Mouse (Mus musculus) hindbrain, embryonic 14.5 days (tissue): ENCODE results near the gene Spon2. TPM values are rescaled to one million over a fixed set of nuclear protein-coding genes. Genes with fewer than 3 reads are reported as not detected.

Experiments
- ATAC-seq: fragments of 200-750 bp; cut with Nextera tagmentation; 2 replicates; pipeline ENCODE4 v1.8.0; 2017; ENCODE audit warnings: moderate number of reproducible peaks, mild to moderate bottlenecking, moderate TSS enrichment, moderate library complexity; ENCODE audit not compliant: low FRiP score
- DNase-seq: peaks from one replicate; pipeline ENCODE4 v3.0.0-alpha.2; 2015; ENCODE audit warnings: low spot score
- H3K27ac ChIP-seq: fragments of 300-500 bp; sonication (generic); 2 replicates; pipeline ENCODE4 v1.5.1; 2014; ENCODE audit warnings: mild to moderate bottlenecking, moderate library complexity
- H3K27me3 ChIP-seq: fragments of 300-500 bp; sonication (generic); 2 replicates; pipeline ENCODE4 v1.6.1; 2014; ENCODE audit warnings: mild to moderate bottlenecking, low read length, mixed read lengths; ENCODE audit not compliant: control insufficient read depth, insufficient read depth
- H3K36me3 ChIP-seq: fragments of 300-500 bp; sonication (generic); replicated peaks from 2 replicates; pipeline ENCODE4 v1.6.1; 2014; ENCODE audit not compliant: control insufficient read depth, insufficient read depth
- H3K4me1 ChIP-seq: fragments of 300-500 bp; sonication (generic); replicated peaks from 2 replicates; pipeline ENCODE4 v1.6.1; 2014; ENCODE audit warnings: antibody characterized with exemption, low read length, mixed read lengths; ENCODE audit not compliant: control insufficient read depth, insufficient read depth
- H3K4me2 ChIP-seq: fragments of 300-500 bp; sonication (generic); replicated peaks from 2 replicates; pipeline ENCODE4 v1.6.1; 2014; ENCODE audit warnings: mild to moderate bottlenecking, moderate library complexity
- H3K4me3 ChIP-seq: fragments of 300-500 bp; sonication (generic); replicated peaks from 2 replicates; pipeline ENCODE4 v1.5.1; 2014; ENCODE audit warnings: mild to moderate bottlenecking, low read length
- H3K9ac ChIP-seq: fragments of 300-500 bp; sonication (generic); 2 replicates; pipeline ENCODE4 v1.6.1; 2014
- H3K9me3 ChIP-seq: fragments of 300-500 bp; sonication (generic); 2 replicates; pipeline ENCODE4 v1.6.1; 2016; ENCODE audit warnings: low read length; ENCODE audit not compliant: control insufficient read depth
- WGBS: fragments of 180-500 bp; shearing (Covaris S2); extraction: QIAGEN DNeasy Blood & Tissue Kit; methylation state at CpG from one replicate; pipeline ENCODE4 v1.1.7; 2014; 5-methylcytosine and 5-hydroxymethylcytosine counted together
- polyA plus RNA-seq: library from polyadenylated mRNA; unstranded; fragments of >200 nt; fragmentation: Nextera tagmentation; extraction: Ambion mirVana; gene quantifications from 2 replicates; pipeline ENCODE4 v1.2.1, GENCODE M21; 2014

Spon2 gene
- polyA plus RNA-seq, 1 experiment from 2014 or later = 3.5 TPM

GRCm38 (mm10) chr5:33206328-33206727, 11.9 kb downstream of the Spon2 start:
- Histone ChIP-seq H3K4me2 (no peak overlapping the region), H3K4me1 (no peaks in the 10 kb centered on the region), H3K36me3 (no peaks in the 10 kb centered on the region), H3K9ac (no peak overlapping the region), H3K27ac (no peak overlapping the region), H3K4me3 (no peak overlapping the region), H3K27me3 (no peaks in the 10 kb centered on the region), H3K9me3 (no peaks in the 10 kb centered on the region)
- 92% methylated on average over 7 of the region's 7 CpGs for WGBS
- ATAC-seq (no peak), DNase-seq (no peak)

GRCm38 (mm10) chr5:33204284-33204683, 14.0 kb downstream of the Spon2 start:
- no peaks in the 10 kb centered on the region for H3K36me3 ChIP-seq
- H3K4me1 ChIP-seq = no peaks in the 10 kb centered on the region
- H3K4me3 ChIP-seq = no peak overlapping the region
- 82% methylated on average over 7 of the region's 7 CpGs for WGBS
- DNase-seq (no peak), ATAC-seq (no peak)
- H3K9ac ChIP-seq = no peak overlapping the region
- H3K27ac ChIP-seq = no peak overlapping the region
- no peaks in the 10 kb centered on the region for H3K9me3 ChIP-seq
- H3K4me2 ChIP-seq = no peak overlapping the region
- H3K27me3 ChIP-seq = no peaks in the 10 kb centered on the region

- WGBS = 19% methylated on average over 9 of the region's 9 CpGs
- peak; percentile 93 for DNase-seq
- H3K9ac ChIP-seq = no peak overlapping the region
- no peak overlapping the region for H3K27ac ChIP-seq
- no peaks in the 10 kb centered on the region for H3K27me3 ChIP-seq
- H3K36me3 ChIP-seq = no peaks in the 10 kb centered on the region
- ATAC-seq = peak; percentile 66; the same call in 1 of the 2 replicates
- H3K4me3 ChIP-seq = no peak overlapping the region
- no peaks in the 10 kb centered on the region for H3K9me3 ChIP-seq
- peak overlapping the region; percentile 35 for H3K4me2 ChIP-seq
- H3K4me1 ChIP-seq = no peaks in the 10 kb centered on the region
These were observed 14.5 kb downstream of the Spon2 start for GRCm38 (mm10) chr5:33203691-33204242.

GRCm38 (mm10) chr5:33203171-33203565, 15.1 kb downstream of the Spon2 start:
- Histone ChIP-seq H3K4me2 (no peak overlapping the region), H3K27me3 (no peaks in the 10 kb centered on the region), H3K9ac (no peak overlapping the region), H3K4me3 (no peak overlapping the region), H3K9me3 (no peaks in the 10 kb centered on the region), H3K4me1 (no peaks in the 10 kb centered on the region), H3K27ac (no peak overlapping the region), H3K36me3 (no peaks in the 10 kb centered on the region)
- whole genome bisulfite sequencing = 80% methylated on average over 6 of the region's 6 CpGs
- DNase-seq (no peak), ATAC-seq (no peak)

- WGBS = 87% methylated on average over 13 of the region's 13 CpGs
These were observed 15.6 kb downstream of the Spon2 start for GRCm38 (mm10) chr5:33202516-33203170.

GRCm38 (mm10) chr5:33201697-33202096, 16.6 kb downstream of the Spon2 start:
- WGBS = 70% methylated on average over 13 of the region's 13 CpGs
- Histone ChIP-seq H3K4me1 (no peaks in the 10 kb centered on the region), H3K4me2 (no peak overlapping the region), H3K27me3 (no peaks in the 10 kb centered on the region), H3K27ac (no peak overlapping the region), H3K9me3 (no peaks in the 10 kb centered on the region), H3K4me3 (no peak overlapping the region), H3K36me3 (no peaks in the 10 kb centered on the region), H3K9ac (no peak overlapping the region)
- DNase-seq = no peak
- no peak for ATAC-seq

More at GRCm38 (mm10) chr5:33202516-33203170, 15.6 kb downstream of the Spon2 start:
- no peak overlapping the region for H3K9ac ChIP-seq
- H3K27me3 ChIP-seq = no peaks in the 10 kb centered on the region
- no peaks in the 10 kb centered on the region for H3K36me3 ChIP-seq
- no peaks in the 10 kb centered on the region for H3K4me1 ChIP-seq
- DNase-seq = no peak
- no peak overlapping the region for H3K27ac ChIP-seq
- H3K9me3 ChIP-seq = no peaks in the 10 kb centered on the region
- ATAC-seq = no peak
- H3K4me3 ChIP-seq = no peak overlapping the region
- no peak overlapping the region for H3K4me2 ChIP-seq

- Histone ChIP-seq H3K36me3 (no peaks in the 10 kb centered on the region), H3K27me3 (no peaks in the 10 kb centered on the region), H3K4me3 (no peak overlapping the region), H3K9me3 (no peaks in the 10 kb centered on the region), H3K9ac (no peak overlapping the region), H3K4me1 (no peaks in the 10 kb centered on the region), H3K27ac (no peak overlapping the region), H3K4me2 (no peak overlapping the region)
- ATAC-seq = no peak
- peak; percentile 14 for DNase-seq
- 62% methylated on average over 1 of the region's 1 CpGs for WGBS
These were observed 18.2 kb downstream of the Spon2 start for GRCm38 (mm10) chr5:33200071-33200470.

GRCm38 (mm10) chr5:33195246-33195852, 22.9 kb downstream of the Spon2 start:
- WGBS = 67% methylated on average over 9 of the region's 9 CpGs
- no peak for ATAC-seq
- no peaks in the 10 kb centered on the region for H3K27me3 ChIP-seq

GRCm38 (mm10) chr5:33193567-33193966, 24.7 kb downstream of the Spon2 start:
- Histone ChIP-seq H3K9ac (no peak overlapping the region), H3K36me3 (no peaks in the 10 kb centered on the region), H3K27me3 (no peaks in the 10 kb centered on the region), H3K4me2 (no peak overlapping the region), H3K4me3 (no peak overlapping the region), H3K9me3 (no peaks in the 10 kb centered on the region), H3K4me1 (no peaks in the 10 kb centered on the region), H3K27ac (no peak overlapping the region)
- ATAC-seq (no peak), DNase-seq (peak; percentile 2)
- 59% methylated on average over 7 of the region's 7 CpGs for WGBS

More at GRCm38 (mm10) chr5:33195246-33195852, 22.9 kb downstream of the Spon2 start:
- Histone ChIP-seq H3K4me3 (no peak overlapping the region), H3K4me1 (no peaks in the 10 kb centered on the region), H3K4me2 (no peak overlapping the region), H3K27ac (no peak overlapping the region), H3K9ac (no peak overlapping the region), H3K9me3 (no peaks in the 10 kb centered on the region), H3K36me3 (no peaks in the 10 kb centered on the region)
- DNase-seq = no peak
